Mouse (Mus musculus) CH12.LX (cell line): Measurements from ENCODE around the gene Pofut1.

Experiments
- CTCF ChIP-seq, 2 experiments: IDR thresholded peaks in 1 of 2; conservative IDR thresholded peaks in 1 of 2; 2 replicates each; pipeline ENCODE4 v1.5.1; 2011 to 2012; ENCODE audit warnings: low read depth in 2 of 2, low read length in 2 of 2, improper control_type of control experiment in 1 of 2, inconsistent platforms in 1 of 2, mild to moderate bottlenecking in 1 of 2, moderate library complexity in 1 of 2
- EP300 ChIP-seq: IDR thresholded peaks from 2 replicates; pipeline ENCODE4 v1.6.1; 2011; ENCODE audit warnings: low read length, improper control_type of control experiment
- ETS1 ChIP-seq: conservative IDR thresholded peaks from 2 replicates; pipeline ENCODE4 v1.6.1; 2012; ENCODE audit warnings: low read depth, mild to moderate bottlenecking, inconsistent platforms, low read length, improper control_type of control experiment, moderate library complexity
- MYC ChIP-seq: IDR thresholded peaks from 2 replicates; pipeline ENCODE4 v1.6.1; 2011; ENCODE audit warnings: low read depth, mild to moderate bottlenecking, improper control_type of control experiment, low read length
- NELFE ChIP-seq: IDR thresholded peaks from 2 replicates; pipeline ENCODE4 v1.6.1; 2011; ENCODE audit warnings: low read depth, low read length, improper control_type of control experiment
- NRF1 ChIP-seq: IDR thresholded peaks from 2 replicates; pipeline ENCODE4 v1.6.1; 2014; ENCODE audit warnings: low read depth, mild to moderate bottlenecking, inconsistent platforms, low read length, improper control_type of control experiment, moderate library complexity
- POLR2A ChIP-seq: IDR thresholded peaks from 2 replicates; pipeline ENCODE4 v1.6.1; 2011; ENCODE audit warnings: low read depth, mild to moderate bottlenecking, improper control_type of control experiment, low read length
- SMC3 ChIP-seq: IDR thresholded peaks from 2 replicates; pipeline ENCODE4 v1.6.1; 2011; ENCODE audit warnings: low read depth, low read length, improper control_type of control experiment
- TBP ChIP-seq: conservative IDR thresholded peaks from 2 replicates; pipeline ENCODE4 v1.6.1; 2011; ENCODE audit warnings: low read depth, low read length, improper control_type of control experiment
- TCF12 ChIP-seq: IDR thresholded peaks from 2 replicates; pipeline ENCODE4 v1.6.1; 2014; ENCODE audit warnings: low read depth, mild to moderate bottlenecking, inconsistent platforms, low read length, improper control_type of control experiment
- UBTF ChIP-seq: IDR thresholded peaks from 2 replicates; pipeline ENCODE4 v1.6.1; 2012; ENCODE audit warnings: low read depth, mild to moderate bottlenecking, inconsistent platforms, low read length, improper control_type of control experiment, moderate library complexity
- USF1 ChIP-seq: IDR thresholded peaks from 2 replicates; pipeline ENCODE4 v1.6.1; 2014; ENCODE audit warnings: low read depth, mild to moderate bottlenecking, inconsistent platforms, low read length, improper control_type of control experiment
- USF2 ChIP-seq: conservative IDR thresholded peaks from 2 replicates; pipeline ENCODE4 v1.6.1; 2011; ENCODE audit warnings: low read depth, low read length, improper control_type of control experiment
- ZNF384 ChIP-seq: IDR thresholded peaks from 2 replicates; pipeline ENCODE4 v1.6.1; 2012; ENCODE audit warnings: low read depth, low read length, improper control_type of control experiment, inconsistent platforms

DNA sequence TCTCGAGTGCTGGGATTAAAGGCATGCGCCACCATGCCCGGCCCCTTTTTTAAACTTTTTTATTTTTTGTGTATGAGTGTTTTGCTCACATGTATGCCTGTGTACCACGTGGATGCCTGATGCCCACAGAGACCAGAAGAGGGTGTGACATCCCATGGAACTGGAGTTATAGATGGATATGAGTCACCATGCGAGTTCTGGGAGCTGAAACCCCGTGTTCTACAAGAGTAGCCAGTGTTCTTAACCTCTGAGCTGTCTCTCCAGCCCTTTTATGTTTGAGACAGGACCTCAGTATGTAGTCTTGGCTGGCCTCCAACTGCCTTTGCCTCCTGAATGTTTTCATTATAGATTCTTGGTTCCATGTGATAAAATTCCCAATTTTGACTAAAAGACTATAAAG is 68.9 kb downstream of the Pofut1 start:
- TF ChIP-seq POLR2A: no peak
- no peak for TF ChIP-seq CTCF (conservative IDR thresholded peaks at IDR 0.05 in 1 of 2, IDR thresholded peaks at IDR 0.05 in 1 of 2; ENCODE audit: low read depth in 2 of 2, low read length in 2 of 2)
- no peak for TF ChIP-seq TBP
- TF ChIP-seq NRF1: no peak
- TF ChIP-seq MYC: no peak
- TF ChIP-seq SMC3: no peak
- no peak for TF ChIP-seq EP300
- no peak for TF ChIP-seq ZNF384
- TF ChIP-seq NELFE: no peak
- no peak for TF ChIP-seq ETS1
- TF ChIP-seq USF2: no peak
- no peak for TF ChIP-seq UBTF
- no peak for TF ChIP-seq TCF12
- no peak for TF ChIP-seq USF1
